Comparison of ENCODE assay signal across 27 mouse cellular contexts in genomic region chr11:79636481-79636880, GRCm38 (mm10). TPM values are rescaled to one million over a fixed set of nuclear protein-coding genes. Genes with fewer than 3 reads are reported as not detected.
DNase-seq lines count a peak whose midpoint lies in the region; ATAC-seq and TF ChIP-seq lines count a peak whose summit lies in the region.
"Had no signal": no experiment of that assay in that cellular context is flagged by ENCODE, and none has a peak within 500 bp of the region (broad histone marks: within the 10 kb centered on the region; RNA-seq: fewer than 3 reads in every experiment).

No protein-coding gene starts in this region.

- TF ChIP-seq POLR2A in kidney, adult 2 months (IDR thresholded peaks at IDR 0.05; ENCODE audit: low read depth, low read length): no peak

- no peak overlapping the region for H3K9ac ChIP-seq in hindbrain, embryonic 12.5 days
- no peak overlapping the region for H3K9ac ChIP-seq in hindbrain, embryonic 13.5 days
- H3K9ac ChIP-seq in midbrain, embryonic 13.5 days (replicated peaks): no peak overlapping the region
- no peak overlapping the region for H3K9ac ChIP-seq in midbrain, embryonic 15.5 days
- H3K9ac ChIP-seq: forebrain, embryonic 13.5 days; heart, embryonic 13.5 days; intestine, embryonic 15.5 days had no signal

- TF ChIP-seq CTCF in kidney, adult 2 months (conservative IDR thresholded peaks at IDR 0.05; ENCODE audit: insufficient read depth, insufficient read length, low read depth, low read length): no peak

- H3K27me3 ChIP-seq in hindbrain, embryonic 12.5 days: no peaks in the 10 kb centered on the region; the same call in 1 of the 2 replicates
- H3K27me3 ChIP-seq in hindbrain, embryonic 13.5 days: no peaks in the 10 kb centered on the region
- H3K27me3 ChIP-seq in midbrain, embryonic 13.5 days: no peaks in the 10 kb centered on the region
- no peaks in the 10 kb centered on the region for H3K27me3 ChIP-seq in midbrain, embryonic 15.5 days (replicated peaks)
- H3K27me3 ChIP-seq in kidney, adult 2 months (replicated peaks; ENCODE audit: control insufficient read depth, insufficient read depth, low read length): no peaks in the 10 kb centered on the region
- H3K27me3 ChIP-seq: CH12.LX; forebrain, embryonic 13.5 days; heart, embryonic 13.5 days; intestine, embryonic 15.5 days; Patski had no signal

- peaks cover 7% of the 10 kb centered on the region; the same call in 1 of the 2 replicates for H3K36me3 ChIP-seq in hindbrain, embryonic 12.5 days
- H3K36me3 ChIP-seq in hindbrain, embryonic 13.5 days: peaks cover 33% of the 10 kb centered on the region
- H3K36me3 ChIP-seq in midbrain, embryonic 13.5 days: peaks cover 15% of the 10 kb centered on the region
- H3K36me3 ChIP-seq in midbrain, embryonic 15.5 days (replicated peaks): no peaks in the 10 kb centered on the region
- H3K36me3 ChIP-seq in kidney, adult 2 months (ENCODE audit: control insufficient read depth, insufficient read depth, low read length): no peaks in the 10 kb centered on the region
- H3K36me3 ChIP-seq: G1E; heart, embryonic 10.5 days; heart, embryonic 13.5 days; intestine, embryonic 15.5 days had no signal

- peaks cover 25% of the 10 kb centered on the region for H3K4me1 ChIP-seq in hindbrain, embryonic 12.5 days
- H3K4me1 ChIP-seq in hindbrain, embryonic 13.5 days (replicated peaks): peaks cover 23% of the 10 kb centered on the region
- peaks cover 31% of the 10 kb centered on the region for H3K4me1 ChIP-seq in midbrain, embryonic 13.5 days (replicated peaks)
- H3K4me1 ChIP-seq in midbrain, embryonic 15.5 days: no peaks in the 10 kb centered on the region
- no peaks in the 10 kb centered on the region for H3K4me1 ChIP-seq in kidney, adult 2 months (ENCODE audit: control insufficient read depth, insufficient read depth, low read length)
- H3K4me1 ChIP-seq: intestine, embryonic 15.5 days had no signal

- no peak overlapping the region for H3K4me2 ChIP-seq in hindbrain, embryonic 12.5 days (replicated peaks)
- no peak overlapping the region for H3K4me2 ChIP-seq in hindbrain, embryonic 13.5 days
- no peak overlapping the region for H3K4me2 ChIP-seq in midbrain, embryonic 13.5 days (replicated peaks)
- H3K4me2 ChIP-seq in midbrain, embryonic 15.5 days: no peak overlapping the region
- H3K4me2 ChIP-seq: forebrain, embryonic 13.5 days; heart, embryonic 13.5 days; intestine, embryonic 15.5 days had no signal

- H3K27ac ChIP-seq in hindbrain, embryonic 12.5 days: 0 out of 2 replicates have a peak overlapping the region, but pooled peaks have one; percentile 35
- no peak overlapping the region for H3K27ac ChIP-seq in hindbrain, embryonic 13.5 days
- H3K27ac ChIP-seq in midbrain, embryonic 13.5 days: 0 out of 2 replicates have a peak overlapping the region, but pooled peaks have one; percentile 19
- no peak overlapping the region for H3K27ac ChIP-seq in midbrain, embryonic 15.5 days
- H3K27ac ChIP-seq in kidney, adult 2 months (ENCODE audit: insufficient read depth, low read depth, low read length): no peak overlapping the region
- H3K27ac ChIP-seq: forebrain, embryonic 10.5 days; forebrain, embryonic 13.5 days; heart, adult 2 months; heart, embryonic 10.5 days; heart, embryonic 13.5 days; intestine, embryonic 15.5 days had no signal

- no peak for ATAC-seq in hindbrain, embryonic 12.5 days (ENCODE audit: low FRiP score)
- ATAC-seq in hindbrain, embryonic 13.5 days (ENCODE audit: low FRiP score): no peak
- no peak for ATAC-seq in midbrain, embryonic 13.5 days
- ATAC-seq in midbrain, embryonic 15.5 days (replicated peaks): no peak
- ATAC-seq: activated CD4-positive, CD25-positive, alpha-beta regulatory T cell, adult 4 months; forebrain, embryonic 13.5 days; hindbrain, embryonic 16.5 days; intestine, embryonic 15.5 days; Patski had no signal

- H3K4me3 ChIP-seq in hindbrain, embryonic 12.5 days: no peak overlapping the region
- H3K4me3 ChIP-seq in hindbrain, embryonic 13.5 days: no peak overlapping the region
- no peak overlapping the region for H3K4me3 ChIP-seq in midbrain, embryonic 13.5 days (replicated peaks)
- no peak overlapping the region for H3K4me3 ChIP-seq in midbrain, embryonic 15.5 days
- H3K4me3 ChIP-seq in kidney, adult 2 months (ENCODE audit: insufficient read depth, low read depth, low read length): no peak overlapping the region
- H3K4me3 ChIP-seq: forebrain, embryonic 10.5 days; forebrain, embryonic 13.5 days; heart, adult 2 months; heart, embryonic 10.5 days; heart, embryonic 13.5 days; intestine, embryonic 15.5 days had no signal

- 77% methylated on average over 1 of the region's 1 CpGs for WGBS in hindbrain, embryonic 12.5 days
- 53% methylated on average over 1 of the region's 1 CpGs for WGBS in hindbrain, embryonic 13.5 days
- 71% methylated on average over 1 of the region's 1 CpGs for WGBS in midbrain, embryonic 13.5 days
- WGBS in midbrain, embryonic 15.5 days: 85% methylated on average over 1 of the region's 1 CpGs
- WGBS in kidney, adult 2 months: 100% methylated on average over 1 of the region's 1 CpGs

- H3K9me3 ChIP-seq in hindbrain, embryonic 12.5 days (replicated peaks): 0 out of 2 replicates have a peak, but pooled peaks cover 4% of the 10 kb centered on the region
- H3K9me3 ChIP-seq in hindbrain, embryonic 13.5 days: 0 out of 2 replicates have a peak, but pooled peaks cover 3% of the 10 kb centered on the region
- peaks cover 3% of the 10 kb centered on the region; the same call in 1 of the 2 replicates for H3K9me3 ChIP-seq in midbrain, embryonic 13.5 days
- H3K9me3 ChIP-seq in midbrain, embryonic 15.5 days: no peaks in the 10 kb centered on the region
- H3K9me3 ChIP-seq: forebrain, embryonic 13.5 days; G1E; heart, embryonic 10.5 days; intestine, embryonic 15.5 days had no signal

- peak; percentile 83 for DNase-seq in R1 (ENCODE audit: low read depth, low spot score)
- no peak for DNase-seq in kidney, adult 2 months
- DNase-seq in heart, adult 11 months: no peak
- DNase-seq: adrenal gland, postnatal 10 days; adrenal gland, postnatal 36 days; B cell, adult 2 months; cerebellum, adult 18-20 months; cerebellum, adult 9-10 months; cerebellum, postnatal 14 days; gastrocnemius, postnatal 25 days; heart, adult 2 months; heart, postnatal 14 days; heart, postnatal 4 days had no signal

RNA-seq across cellular contexts. Expression of gene Rab11fip4, which starts 45.5 kb away (rescaled TPM):
- 28.3 and 28.5 TPM in 2 replicates for polyA plus RNA-seq in hindbrain, embryonic 12.5 days (2016; fragmentation: Nextera tagmentation; extraction: Ambion mirVana)
- 26.1 and 26.9 TPM in 2 replicates for polyA plus RNA-seq in hindbrain, embryonic 13.5 days (2015; fragmentation: Nextera tagmentation; extraction: Ambion mirVana)
- polyA plus RNA-seq in midbrain, embryonic 13.5 days (2015; fragmentation: Nextera tagmentation; extraction: Ambion mirVana): 21.8 and 22.2 TPM in 2 replicates
- 29.5 and 32.9 TPM in 2 replicates for polyA plus RNA-seq in midbrain, embryonic 15.5 days (2015; fragmentation: Nextera tagmentation; extraction: Ambion mirVana)
- polyA plus RNA-seq in kidney, adult 2 months (2012; rRNA removed): 40.8 and 48.0 TPM in 2 replicates
- polyA plus RNA-seq: G1E had no signal

Comparison
In these comparisons a context has a peak if more than half of its experiments do, and no peak if none do; other contexts are left out.
1. H3K27ac ChIP-seq: peak in hindbrain, embryonic 12.5 days (single experiment) and midbrain, embryonic 13.5 days (single experiment); none in hindbrain, embryonic 13.5 days (single experiment), midbrain, embryonic 15.5 days (single experiment) and kidney, adult 2 months (single experiment).